Mouse (Mus musculus): ENCODE results near the gene Serpina3n. TPM values are rescaled to one million over a fixed set of nuclear protein-coding genes. Genes with fewer than 3 reads are reported as not detected.
A peak's percentile ranks its signal among the peaks of the same experiment; 100 is the strongest.
"Not testable (repeated sequence)": the region's sequence is repeated elsewhere in the genome, so short reads cannot be mapped to it uniquely, and the experiment has no call there.

Serpina3n gene
- polyA plus RNA-seq, 1 experiment from 2014 or later, result not detected

DNA sequence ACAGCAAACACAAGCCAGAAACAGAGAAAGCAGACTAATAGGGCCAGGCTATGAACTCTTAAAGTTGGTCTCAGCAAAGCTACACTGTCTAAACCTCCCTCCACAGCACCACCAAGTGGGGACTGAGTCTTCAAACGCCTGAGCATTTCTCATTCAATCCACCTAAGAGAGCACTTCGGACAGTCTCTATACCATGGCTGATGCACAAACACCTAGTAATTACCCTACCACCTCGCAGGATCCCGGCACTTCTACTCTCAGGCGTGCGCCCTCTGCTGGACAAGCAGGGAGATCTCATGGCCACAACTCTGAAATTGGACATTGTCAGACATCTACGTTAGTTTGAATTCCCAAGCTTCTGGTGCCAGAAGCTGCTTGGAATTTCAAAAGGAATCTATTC lies 20.4 kb downstream of the Serpina3n start:
- Histone ChIP-seq H3K4me2 (replicated peaks; ENCODE audit: low read depth, low read length) (no peak overlapping the region), H3K9me3 (ENCODE audit: low read length) (no peaks in the 10 kb centered on the region), H3K4me3 (ENCODE audit: low read length) (no peak overlapping the region), H3K36me3 (ENCODE audit: insufficient read depth, low read length) (no peaks in the 10 kb centered on the region), H3K9ac (replicated peaks; ENCODE audit: low read length) (no peak overlapping the region), H3K27ac (ENCODE audit: low read length) (no peak overlapping the region), H3K27me3 (ENCODE audit: insufficient read depth, low read length) (no peaks in the 10 kb centered on the region), H3K4me1 (ENCODE audit: insufficient read depth, low read length) (no peaks in the 10 kb centered on the region)
- peak; percentile 42; the same call in 1 of the 2 replicates for ATAC-seq (ENCODE audit: low FRiP score, low TSS enrichment)
- 6% methylated on average over 7 of the region's 7 CpGs for WGBS

GRCm38 (mm10) chr12:104431359-104431758 lies 24.8 kb downstream of the Serpina3n start:
- Histone ChIP-seq H3K27me3 (ENCODE audit: insufficient read depth, low read length) (no peaks in the 10 kb centered on the region), H3K9me3 (ENCODE audit: low read length) (no peaks in the 10 kb centered on the region), H3K4me3 (ENCODE audit: low read length) (no peak overlapping the region), H3K36me3 (ENCODE audit: insufficient read depth, low read length) (no peaks in the 10 kb centered on the region), H3K9ac (replicated peaks; ENCODE audit: low read length) (no peak overlapping the region), H3K27ac (ENCODE audit: low read length) (no peak overlapping the region), H3K4me1 (ENCODE audit: insufficient read depth, low read length) (peaks cover 9% of the 10 kb centered on the region; the same call in 1 of the 2 replicates), H3K4me2 (replicated peaks; ENCODE audit: low read depth, low read length) (no peak overlapping the region)
- WGBS, result 65% methylated on average over 10 of the region's 10 CpGs
- no peak for ATAC-seq (ENCODE audit: low FRiP score, low TSS enrichment)

DNA sequence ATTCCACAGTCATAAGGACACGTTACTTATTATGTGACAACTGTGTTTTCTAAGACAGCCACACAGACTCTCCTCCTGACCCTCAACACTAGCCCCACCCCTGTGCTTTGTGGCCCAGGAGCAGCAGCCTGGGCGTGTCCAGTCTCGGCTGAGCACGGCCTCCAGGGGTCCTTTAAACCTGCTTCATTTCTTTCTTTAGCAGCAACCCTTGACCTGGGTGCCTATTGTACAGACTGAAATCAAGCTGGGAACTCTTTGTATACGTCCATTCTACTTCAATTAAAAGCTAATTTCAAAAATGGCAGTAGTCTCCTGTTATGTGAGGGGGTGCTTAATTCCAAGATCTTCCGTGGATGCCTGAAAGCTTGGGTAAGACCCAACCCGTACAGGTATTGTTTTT lies 26.7 kb downstream of the Serpina3n start:
- Histone ChIP-seq H3K9ac (replicated peaks; ENCODE audit: low read length) (no peak overlapping the region), H3K4me1 (ENCODE audit: insufficient read depth, low read length) (peaks cover 9% of the 10 kb centered on the region; the same call in 1 of the 2 replicates), H3K36me3 (ENCODE audit: insufficient read depth, low read length) (no peaks in the 10 kb centered on the region), H3K4me3 (ENCODE audit: low read length) (no peak overlapping the region), H3K27me3 (ENCODE audit: insufficient read depth, low read length) (no peaks in the 10 kb centered on the region), H3K4me2 (replicated peaks; ENCODE audit: low read depth, low read length) (no peak overlapping the region), H3K9me3 (ENCODE audit: low read length) (no peaks in the 10 kb centered on the region), H3K27ac (ENCODE audit: low read length) (no peak overlapping the region)
- ATAC-seq (ENCODE audit: low FRiP score, low TSS enrichment), result no peak
- WGBS, result 44% methylated on average over 7 of the region's 7 CpGs

- H3K36me3 ChIP-seq (ENCODE audit: insufficient read depth, low read length), result no peaks in the 10 kb centered on the region
- no peaks in the 10 kb centered on the region for H3K9me3 ChIP-seq (ENCODE audit: low read length)
- no peak overlapping the region for H3K9ac ChIP-seq (replicated peaks; ENCODE audit: low read length)
- H3K4me2 ChIP-seq (replicated peaks; ENCODE audit: low read depth, low read length), result peak overlapping the region; percentile 42
- WGBS, result 51% methylated on average over 20 of the region's 20 CpGs
- peak; percentile 61 for ATAC-seq (ENCODE audit: low FRiP score, low TSS enrichment)
- H3K27ac ChIP-seq (ENCODE audit: low read length), result no peak overlapping the region
- peaks cover 9% of the 10 kb centered on the region; the same call in 1 of the 2 replicates for H3K4me1 ChIP-seq (ENCODE audit: insufficient read depth, low read length)
- H3K27me3 ChIP-seq (ENCODE audit: insufficient read depth, low read length), result no peaks in the 10 kb centered on the region
- H3K4me3 ChIP-seq (ENCODE audit: low read length), result peak overlapping the region; percentile 10
Measured at GRCm38 (mm10) chr12:104433951-104434735, 27.6 kb downstream of the Serpina3n start.

DNA sequence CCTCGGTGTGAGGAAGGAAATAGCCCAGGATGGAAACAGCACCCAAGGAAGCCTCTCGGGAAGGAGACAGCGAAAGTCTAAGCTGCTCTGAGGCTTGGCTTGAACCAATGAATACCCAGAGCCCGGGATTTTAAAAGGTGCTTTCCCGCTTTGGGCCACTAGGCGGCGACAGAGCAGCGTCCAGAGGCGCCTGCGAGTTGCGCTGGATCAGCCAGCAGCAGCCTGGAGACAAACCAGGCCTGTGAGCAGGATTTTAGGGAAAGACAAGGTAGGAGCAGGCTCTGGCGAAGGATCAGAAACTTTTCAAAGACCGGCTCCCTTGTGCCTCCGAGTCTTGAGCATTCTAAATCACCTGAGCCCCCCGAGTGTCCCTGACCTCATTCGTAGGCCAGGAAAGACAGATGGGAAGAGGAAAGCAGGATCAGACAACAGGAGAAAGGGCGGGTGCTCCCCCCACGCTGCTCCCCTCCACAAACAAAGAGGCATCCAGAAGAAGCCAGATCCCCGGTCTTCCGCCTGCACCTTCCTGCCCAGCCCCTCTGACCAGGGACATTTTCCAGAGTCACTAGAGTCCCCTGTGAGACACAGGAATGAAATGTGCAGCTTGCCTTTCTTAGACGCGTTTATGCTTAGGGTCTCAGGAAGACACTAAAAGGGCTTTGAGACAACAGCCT lies 33.7 kb downstream of the Serpina3n start:
- Histone ChIP-seq H3K4me3 (ENCODE audit: low read length) (no peak overlapping the region), H3K9me3 (ENCODE audit: low read length) (no peaks in the 10 kb centered on the region), H3K4me1 (ENCODE audit: insufficient read depth, low read length) (no peaks in the 10 kb centered on the region), H3K4me2 (replicated peaks; ENCODE audit: low read depth, low read length) (no peak overlapping the region; the same call in 1 of the 2 replicates), H3K27me3 (ENCODE audit: insufficient read depth, low read length) (no peaks in the 10 kb centered on the region), H3K27ac (ENCODE audit: low read length) (no peak overlapping the region), H3K9ac (replicated peaks; ENCODE audit: low read length) (peak overlapping the region; percentile 43), H3K36me3 (ENCODE audit: insufficient read depth, low read length) (no peaks in the 10 kb centered on the region)
- 11% methylated on average over 22 of the region's 22 CpGs for WGBS
- peak; percentile 50; the same call in 1 of the 2 replicates for ATAC-seq (ENCODE audit: low FRiP score, low TSS enrichment)

DNA sequence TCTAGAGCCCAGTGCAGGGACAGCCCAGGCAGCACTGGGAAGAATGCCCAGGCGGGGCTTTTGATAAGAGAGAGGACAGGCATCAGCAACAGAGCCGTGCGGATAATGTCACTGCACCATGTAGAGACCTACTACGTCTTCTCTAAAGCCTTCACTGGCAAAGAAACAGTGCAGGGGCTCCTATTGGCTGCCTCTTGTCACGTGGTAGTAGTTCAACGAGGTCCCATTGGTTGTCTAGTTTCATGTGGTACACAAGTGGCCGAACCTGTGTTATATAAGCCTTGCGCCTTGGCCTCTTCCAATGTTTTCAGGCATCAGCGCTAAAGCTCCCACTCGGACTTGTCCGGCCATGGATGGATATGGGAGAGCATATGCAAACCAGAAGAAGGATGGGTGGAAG lies 37.2 kb downstream of the Serpina3n start:
- ATAC-seq (ENCODE audit: low FRiP score, low TSS enrichment), result no peak
- H3K27ac ChIP-seq (ENCODE audit: low read length), result no peak overlapping the region
- H3K4me3 ChIP-seq (ENCODE audit: low read length), result no peak overlapping the region
- no peaks in the 10 kb centered on the region for H3K4me1 ChIP-seq (ENCODE audit: insufficient read depth, low read length)
- no peaks in the 10 kb centered on the region for H3K27me3 ChIP-seq (ENCODE audit: insufficient read depth, low read length)
- no peak overlapping the region for H3K9ac ChIP-seq (replicated peaks; ENCODE audit: low read length)
- no peaks in the 10 kb centered on the region for H3K36me3 ChIP-seq (ENCODE audit: insufficient read depth, low read length)
- WGBS, result 89% methylated on average over 11 of the region's 11 CpGs
- H3K4me2 ChIP-seq (replicated peaks; ENCODE audit: low read depth, low read length), result no peak overlapping the region
- no peaks in the 10 kb centered on the region for H3K9me3 ChIP-seq (ENCODE audit: low read length)

DNA sequence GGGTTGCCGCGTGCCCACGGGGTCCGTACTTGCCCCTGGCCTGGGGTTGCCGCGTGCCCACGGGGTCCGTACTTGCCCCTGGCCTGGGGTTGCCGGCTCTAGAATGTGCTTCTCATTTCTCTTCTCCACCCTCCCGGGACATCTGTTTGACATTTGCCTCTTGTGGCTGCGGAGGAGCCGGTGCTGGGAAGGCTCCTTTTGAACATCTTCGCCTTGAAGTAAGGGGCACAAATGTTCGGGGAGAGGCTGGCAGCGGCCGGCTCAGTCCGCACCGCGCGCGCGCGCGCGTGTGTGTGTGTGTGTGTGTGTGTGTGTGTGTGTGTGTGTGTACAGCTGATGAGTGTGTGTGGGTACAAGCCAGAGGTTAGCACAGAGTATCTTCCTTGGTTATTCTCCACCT lies 40.5 kb downstream of the Serpina3n start:
- H3K9ac ChIP-seq (replicated peaks; ENCODE audit: low read length); H3K9me3 ChIP-seq (ENCODE audit: low read length); H3K27ac ChIP-seq (ENCODE audit: low read length); H3K36me3 ChIP-seq (ENCODE audit: insufficient read depth, low read length); ATAC-seq (ENCODE audit: low FRiP score, low TSS enrichment); H3K4me3 ChIP-seq (ENCODE audit: low read length); H3K4me2 ChIP-seq (replicated peaks; ENCODE audit: low read depth, low read length); H3K4me1 ChIP-seq (ENCODE audit: insufficient read depth, low read length); H3K27me3 ChIP-seq (ENCODE audit: insufficient read depth, low read length): not testable (repeated sequence)
- 68% methylated on average over 25 of the region's 25 CpGs for WGBS

GRCm38 (mm10) chr12:104448099-104448498 lies 41.6 kb downstream of the Serpina3n start:
- Histone ChIP-seq H3K4me2 (replicated peaks; ENCODE audit: low read depth, low read length) (no peak overlapping the region), H3K36me3 (ENCODE audit: insufficient read depth, low read length) (no peaks in the 10 kb centered on the region), H3K27ac (ENCODE audit: low read length) (no peak overlapping the region), H3K4me1 (ENCODE audit: insufficient read depth, low read length) (no peaks in the 10 kb centered on the region), H3K27me3 (ENCODE audit: insufficient read depth, low read length) (no peaks in the 10 kb centered on the region), H3K9me3 (ENCODE audit: low read length) (no peaks in the 10 kb centered on the region), H3K4me3 (ENCODE audit: low read length) (no peak overlapping the region), H3K9ac (replicated peaks; ENCODE audit: low read length) (no peak overlapping the region)
- WGBS, result 32% methylated on average over 13 of the region's 13 CpGs
- no peak for ATAC-seq (ENCODE audit: low FRiP score, low TSS enrichment)

GRCm38 (mm10) chr12:104450257-104450656 lies 43.7 kb downstream of the Serpina3n start:
- H3K9ac ChIP-seq (replicated peaks; ENCODE audit: low read length), result no peak overlapping the region
- ATAC-seq (ENCODE audit: low FRiP score, low TSS enrichment), result no peak
- no peaks in the 10 kb centered on the region for H3K9me3 ChIP-seq (ENCODE audit: low read length)
- H3K4me3 ChIP-seq (ENCODE audit: low read length), result no peak overlapping the region
- WGBS, result 42% methylated on average over 10 of the region's 10 CpGs
- no peaks in the 10 kb centered on the region for H3K27me3 ChIP-seq (ENCODE audit: insufficient read depth, low read length)
- no peaks in the 10 kb centered on the region for H3K36me3 ChIP-seq (ENCODE audit: insufficient read depth, low read length)
- no peaks in the 10 kb centered on the region for H3K4me1 ChIP-seq (ENCODE audit: insufficient read depth, low read length)
- H3K4me2 ChIP-seq (replicated peaks; ENCODE audit: low read depth, low read length), result 0 out of 2 replicates have a peak overlapping the region, but pooled peaks have one; percentile 6
- no peak overlapping the region for H3K27ac ChIP-seq (ENCODE audit: low read length)

GRCm38 (mm10) chr12:104453002-104453401 lies 46.5 kb downstream of the Serpina3n start:
- Histone ChIP-seq H3K4me3 (ENCODE audit: low read length) (no peak overlapping the region), H3K36me3 (ENCODE audit: insufficient read depth, low read length) (no peaks in the 10 kb centered on the region), H3K9me3 (ENCODE audit: low read length) (no peaks in the 10 kb centered on the region), H3K27ac (ENCODE audit: low read length) (no peak overlapping the region), H3K4me1 (ENCODE audit: insufficient read depth, low read length) (no peaks in the 10 kb centered on the region), H3K27me3 (ENCODE audit: insufficient read depth, low read length) (no peaks in the 10 kb centered on the region), H3K4me2 (replicated peaks; ENCODE audit: low read depth, low read length) (no peak overlapping the region), H3K9ac (replicated peaks; ENCODE audit: low read length) (no peak overlapping the region)
- 74% methylated on average over 1 of the region's 1 CpGs for WGBS
- ATAC-seq (ENCODE audit: low FRiP score, low TSS enrichment), result no peak

Data from kidney, embryonic 16.5 days (tissue).